Mouse (Mus musculus): ENCODE measurements around the gene Piwil1. TPM values are rescaled to one million over a fixed set of nuclear protein-coding genes. Genes with fewer than 3 reads are reported as not detected.

Piwil1 gene
- polyA plus RNA-seq, 1 experiment from 2014 or later = 0.07 TPM

DNA sequence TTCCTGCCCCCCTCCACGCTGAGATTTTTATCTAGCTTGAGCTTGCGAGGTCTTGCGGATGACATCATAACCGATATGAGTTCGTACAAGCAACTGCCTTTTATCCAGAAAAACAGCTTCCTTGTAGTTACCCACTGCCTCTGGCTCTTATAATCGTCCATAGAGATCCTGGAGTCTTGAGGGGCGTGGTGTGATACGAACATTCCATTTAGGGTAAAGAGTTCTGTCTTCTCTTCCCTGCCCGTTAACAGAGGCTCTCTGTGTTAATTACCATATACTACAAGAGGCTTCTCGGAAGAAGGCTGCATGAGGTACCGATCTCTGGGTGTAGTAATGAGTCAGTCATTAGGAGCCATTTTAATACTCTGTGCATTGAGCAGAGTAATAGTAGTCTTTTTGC, 1.6 kb upstream of the Piwil1 start:
- Histone ChIP-seq H3K27me3 (replicated peaks; ENCODE audit: control insufficient read depth, insufficient read depth, low read length) (no peaks in the 10 kb centered on the region), H3K9ac (ENCODE audit: low read depth, low read length) (no peak overlapping the region), H3K4me3 (ENCODE audit: low read depth, low read length) (no peak overlapping the region), H3K9me3 (ENCODE audit: control insufficient read depth, low read length) (no peaks in the 10 kb centered on the region), H3K27ac (replicated peaks; ENCODE audit: low read depth, low read length) (no peak overlapping the region), H3K4me2 (ENCODE audit: low read depth, low read length) (no peak overlapping the region), H3K4me1 (ENCODE audit: control insufficient read depth, insufficient read depth, low read length) (no peaks in the 10 kb centered on the region; the same call in 1 of the 2 replicates), H3K36me3 (ENCODE audit: control insufficient read depth, insufficient read depth, low read length) (no peaks in the 10 kb centered on the region)
- 36% methylated on average over 11 of the region's 11 CpGs for WGBS
- ATAC-seq (ENCODE audit: low read depth) (no peak), DNase-seq (ENCODE audit: low spot score) (peak; percentile 53)

DNA sequence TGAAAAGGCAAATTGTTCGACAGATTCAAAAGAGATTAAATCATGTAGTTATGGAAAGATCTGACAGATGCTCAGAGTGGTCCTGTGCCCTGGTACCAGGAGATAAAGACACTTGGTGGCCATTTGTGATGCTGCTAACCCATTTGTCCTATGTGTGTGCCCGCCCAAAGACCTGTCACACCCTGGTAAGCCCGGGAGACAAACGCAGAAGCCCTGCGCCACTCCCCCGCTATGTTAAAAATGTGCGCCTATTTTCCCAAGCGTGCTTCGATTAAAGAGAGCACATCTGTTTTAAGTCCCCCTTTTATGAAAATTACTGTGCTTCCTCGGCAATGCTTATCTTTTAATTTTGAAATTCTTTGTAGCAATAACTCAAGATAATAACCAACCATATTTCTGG, 1.4 kb downstream of the Piwil1 start:
- Histone ChIP-seq H3K4me2 (ENCODE audit: low read depth, low read length) (peak overlapping the region; percentile 34), H3K9me3 (ENCODE audit: control insufficient read depth, low read length) (no peaks in the 10 kb centered on the region; the same call in 1 of the 2 replicates), H3K27ac (replicated peaks; ENCODE audit: low read depth, low read length) (no peak overlapping the region), H3K9ac (ENCODE audit: low read depth, low read length) (no peak overlapping the region; the same call in 1 of the 2 replicates), H3K27me3 (replicated peaks; ENCODE audit: control insufficient read depth, insufficient read depth, low read length) (no peaks in the 10 kb centered on the region), H3K4me3 (ENCODE audit: low read depth, low read length) (no peak overlapping the region), H3K36me3 (ENCODE audit: control insufficient read depth, insufficient read depth, low read length) (no peaks in the 10 kb centered on the region), H3K4me1 (ENCODE audit: control insufficient read depth, insufficient read depth, low read length) (no peaks in the 10 kb centered on the region; the same call in 1 of the 2 replicates)
- WGBS = 23% methylated on average over 10 of the region's 10 CpGs
- ATAC-seq (ENCODE audit: low read depth) = no peak
- DNase-seq (ENCODE audit: low spot score) = peak; percentile 20

DNA sequence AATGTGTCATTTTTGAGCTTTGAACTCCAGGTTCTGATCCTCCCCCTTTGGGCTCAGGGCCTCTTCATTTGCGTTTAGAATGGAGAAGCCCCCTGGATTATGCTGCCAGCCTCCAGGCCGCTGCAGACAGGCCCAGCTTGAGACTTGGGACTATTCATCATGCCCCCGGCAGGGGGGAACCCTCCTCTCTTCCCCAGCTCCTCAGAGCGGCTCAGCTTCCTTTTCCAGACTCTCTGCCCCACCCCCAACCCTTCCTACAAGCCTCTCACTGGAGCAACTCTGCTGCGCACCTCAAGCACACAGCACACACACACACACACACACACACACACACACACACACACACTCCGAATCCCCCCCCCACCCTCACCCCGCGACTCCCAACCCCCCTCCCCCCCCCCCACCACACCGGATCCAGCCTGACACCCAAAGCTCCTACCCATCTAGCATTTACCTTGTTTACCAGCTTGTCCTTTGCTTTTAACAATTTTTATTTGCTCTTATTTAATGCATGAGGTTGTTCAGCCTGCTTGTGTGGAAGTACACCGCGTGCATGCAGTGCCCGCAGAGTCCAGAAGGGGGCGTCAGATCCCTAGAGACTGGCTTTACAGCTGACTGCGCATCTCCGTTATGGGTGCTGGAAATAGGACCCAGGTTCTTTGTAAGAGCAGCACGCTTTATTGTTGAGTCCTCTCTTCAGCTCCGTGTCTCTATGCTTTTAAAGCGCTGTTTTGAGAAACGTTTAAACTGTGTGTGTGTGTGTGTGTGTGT, 2.0 kb downstream of the Piwil1 start:
- WGBS = 44% methylated on average over 15 of the region's 19 CpGs
- no peaks in the 10 kb centered on the region for H3K27me3 ChIP-seq (replicated peaks; ENCODE audit: control insufficient read depth, insufficient read depth, low read length)
- peak overlapping the region; percentile 34 for H3K4me2 ChIP-seq (ENCODE audit: low read depth, low read length)
- no peak overlapping the region for H3K4me3 ChIP-seq (ENCODE audit: low read depth, low read length)
- H3K27ac ChIP-seq (replicated peaks; ENCODE audit: low read depth, low read length) = no peak overlapping the region
- no peaks in the 10 kb centered on the region; the same call in 1 of the 2 replicates for H3K9me3 ChIP-seq (ENCODE audit: control insufficient read depth, low read length)
- ATAC-seq (ENCODE audit: low read depth) (peak; percentile 70), DNase-seq (ENCODE audit: low spot score) (peak; percentile 72)
- no peaks in the 10 kb centered on the region for H3K36me3 ChIP-seq (ENCODE audit: control insufficient read depth, insufficient read depth, low read length)
- H3K4me1 ChIP-seq (ENCODE audit: control insufficient read depth, insufficient read depth, low read length) = no peaks in the 10 kb centered on the region; the same call in 1 of the 2 replicates
- H3K9ac ChIP-seq (ENCODE audit: low read depth, low read length) = no peak overlapping the region; the same call in 1 of the 2 replicates

DNA sequence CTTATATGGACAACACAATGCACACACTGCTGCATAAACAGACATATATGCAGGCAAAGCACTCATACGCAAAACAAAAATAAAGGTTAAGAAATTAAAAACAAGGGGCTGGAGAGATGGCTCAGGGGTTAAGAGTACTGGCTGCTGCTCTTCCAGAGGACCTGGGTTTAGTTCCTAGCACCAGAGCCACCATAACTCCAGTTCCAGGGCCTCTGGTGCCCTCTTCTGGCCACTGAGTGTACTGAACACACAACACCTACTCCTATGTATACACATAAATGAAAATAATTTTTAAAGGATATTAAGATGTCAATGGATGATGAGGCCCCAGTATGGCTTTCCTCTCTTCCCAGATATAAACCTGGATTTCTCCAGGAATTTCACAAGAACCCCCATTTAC, 4.1 kb downstream of the Piwil1 start:
- 97% methylated on average over 1 of the region's 1 CpGs for WGBS
- ATAC-seq (ENCODE audit: low read depth) = no peak

DNA sequence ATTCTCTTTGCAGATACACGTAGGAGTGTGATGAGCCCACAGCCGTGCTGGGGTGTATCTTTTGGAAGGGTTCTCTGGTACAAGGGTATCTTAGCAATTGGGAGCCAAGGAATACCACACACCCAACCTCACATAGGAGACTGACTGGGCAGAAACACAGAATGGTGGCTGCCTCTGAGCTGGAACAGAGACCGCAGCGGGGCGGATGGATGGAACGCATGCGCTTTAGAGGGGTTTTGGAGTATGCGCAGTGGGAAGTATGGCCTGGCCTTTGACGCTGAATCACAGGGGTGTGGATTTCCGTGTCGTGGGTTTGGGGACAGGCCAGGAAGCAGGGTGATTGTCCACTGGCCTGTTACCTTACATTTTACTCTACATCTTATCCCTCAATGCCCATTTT, 4.9 kb downstream of the Piwil1 start:
- 97% methylated on average over 11 of the region's 11 CpGs for WGBS
- Histone ChIP-seq H3K9me3 (ENCODE audit: control insufficient read depth, low read length) (no peaks in the 10 kb centered on the region; the same call in 1 of the 2 replicates), H3K4me3 (ENCODE audit: low read depth, low read length) (no peak overlapping the region), H3K27ac (replicated peaks; ENCODE audit: low read depth, low read length) (no peak overlapping the region), H3K4me1 (ENCODE audit: control insufficient read depth, insufficient read depth, low read length) (no peaks in the 10 kb centered on the region; the same call in 1 of the 2 replicates), H3K27me3 (replicated peaks; ENCODE audit: control insufficient read depth, insufficient read depth, low read length) (no peaks in the 10 kb centered on the region), H3K9ac (ENCODE audit: low read depth, low read length) (no peak overlapping the region), H3K4me2 (ENCODE audit: low read depth, low read length) (no peak overlapping the region), H3K36me3 (ENCODE audit: control insufficient read depth, insufficient read depth, low read length) (no peaks in the 10 kb centered on the region)
- ATAC-seq (ENCODE audit: low read depth) = no peak
- no peak for DNase-seq (ENCODE audit: low spot score)

More for the DNA sequence above, 4.1 kb downstream of the Piwil1 start:
- H3K36me3 ChIP-seq (ENCODE audit: control insufficient read depth, insufficient read depth, low read length) = no peaks in the 10 kb centered on the region
- no peak overlapping the region for H3K4me3 ChIP-seq (ENCODE audit: low read depth, low read length)
- no peaks in the 10 kb centered on the region; the same call in 1 of the 2 replicates for H3K9me3 ChIP-seq (ENCODE audit: control insufficient read depth, low read length)
- no peak overlapping the region for H3K4me2 ChIP-seq (ENCODE audit: low read depth, low read length)
- no peak overlapping the region for H3K9ac ChIP-seq (ENCODE audit: low read depth, low read length)
- DNase-seq (ENCODE audit: low spot score) = no peak
- no peaks in the 10 kb centered on the region for H3K27me3 ChIP-seq (replicated peaks; ENCODE audit: control insufficient read depth, insufficient read depth, low read length)
- H3K27ac ChIP-seq (replicated peaks; ENCODE audit: low read depth, low read length) = no peak overlapping the region
- no peaks in the 10 kb centered on the region; the same call in 1 of the 2 replicates for H3K4me1 ChIP-seq (ENCODE audit: control insufficient read depth, insufficient read depth, low read length)

DNA sequence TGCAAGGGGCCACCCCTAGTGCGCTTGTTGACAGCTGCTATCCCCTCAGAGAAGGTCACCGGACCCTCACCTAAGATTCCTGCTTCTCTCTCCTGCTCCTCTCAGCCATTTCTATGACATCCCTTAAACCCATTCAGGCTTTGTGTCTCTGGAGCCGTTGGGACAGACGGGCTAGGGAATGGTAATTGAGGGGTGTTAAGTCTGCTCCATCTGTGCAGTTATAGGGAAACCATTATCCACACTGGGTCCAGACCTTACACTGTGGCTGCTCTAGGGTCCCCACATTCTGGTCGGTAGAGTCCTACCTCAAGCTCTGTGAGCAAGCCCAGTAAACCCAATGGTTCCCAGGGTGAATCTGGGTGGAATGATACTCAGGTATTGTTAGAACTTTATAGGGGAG, 6.6 kb downstream of the Piwil1 start:
- no peak overlapping the region for H3K9ac ChIP-seq (ENCODE audit: low read depth, low read length)
- no peak overlapping the region for H3K4me3 ChIP-seq (ENCODE audit: low read depth, low read length)
- WGBS = 83% methylated on average over 5 of the region's 5 CpGs
- H3K27me3 ChIP-seq (replicated peaks; ENCODE audit: control insufficient read depth, insufficient read depth, low read length) = no peaks in the 10 kb centered on the region
- no peak overlapping the region for H3K4me2 ChIP-seq (ENCODE audit: low read depth, low read length)
- no peak for DNase-seq (ENCODE audit: low spot score)
- H3K4me1 ChIP-seq (ENCODE audit: control insufficient read depth, insufficient read depth, low read length) = no peaks in the 10 kb centered on the region
- no peak overlapping the region for H3K27ac ChIP-seq (replicated peaks; ENCODE audit: low read depth, low read length)
- H3K9me3 ChIP-seq (ENCODE audit: control insufficient read depth, low read length) = no peaks in the 10 kb centered on the region; the same call in 1 of the 2 replicates
- 0 out of 2 replicates have a peak, but pooled peaks have one; percentile 9 for ATAC-seq (ENCODE audit: low read depth)
- H3K36me3 ChIP-seq (ENCODE audit: control insufficient read depth, insufficient read depth, low read length) = no peaks in the 10 kb centered on the region

DNA sequence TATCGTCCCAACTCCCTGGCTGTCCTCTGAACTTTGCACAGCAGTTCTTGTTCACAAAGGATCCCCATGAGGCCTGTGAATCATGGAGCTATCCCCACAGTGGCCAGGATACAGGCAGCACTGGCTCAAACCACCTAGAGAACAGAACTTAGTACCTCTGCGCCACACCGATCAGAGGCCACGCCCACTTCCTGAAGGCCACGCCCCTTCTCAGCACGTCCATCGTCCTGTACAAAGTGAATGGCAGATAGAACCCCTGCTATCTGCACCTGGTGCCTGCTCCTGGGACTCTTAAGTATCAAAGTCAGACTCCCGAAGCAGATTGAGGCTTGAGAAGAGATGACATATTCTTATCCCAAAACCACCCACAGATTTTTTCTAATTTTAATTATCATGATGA, 8.3 kb downstream of the Piwil1 start:
- Histone ChIP-seq H3K4me1 (ENCODE audit: control insufficient read depth, insufficient read depth, low read length) (no peaks in the 10 kb centered on the region), H3K36me3 (ENCODE audit: control insufficient read depth, insufficient read depth, low read length) (no peaks in the 10 kb centered on the region), H3K27me3 (replicated peaks; ENCODE audit: control insufficient read depth, insufficient read depth, low read length) (no peaks in the 10 kb centered on the region), H3K9me3 (ENCODE audit: control insufficient read depth, low read length) (no peaks in the 10 kb centered on the region; the same call in 1 of the 2 replicates), H3K27ac (replicated peaks; ENCODE audit: low read depth, low read length) (no peak overlapping the region), H3K4me2 (ENCODE audit: low read depth, low read length) (no peak overlapping the region), H3K4me3 (ENCODE audit: low read depth, low read length) (no peak overlapping the region), H3K9ac (ENCODE audit: low read depth, low read length) (no peak overlapping the region)
- WGBS = 27% methylated on average over 8 of the region's 8 CpGs
- ATAC-seq (ENCODE audit: low read depth) (no peak), DNase-seq (ENCODE audit: low spot score) (no peak)

DNA sequence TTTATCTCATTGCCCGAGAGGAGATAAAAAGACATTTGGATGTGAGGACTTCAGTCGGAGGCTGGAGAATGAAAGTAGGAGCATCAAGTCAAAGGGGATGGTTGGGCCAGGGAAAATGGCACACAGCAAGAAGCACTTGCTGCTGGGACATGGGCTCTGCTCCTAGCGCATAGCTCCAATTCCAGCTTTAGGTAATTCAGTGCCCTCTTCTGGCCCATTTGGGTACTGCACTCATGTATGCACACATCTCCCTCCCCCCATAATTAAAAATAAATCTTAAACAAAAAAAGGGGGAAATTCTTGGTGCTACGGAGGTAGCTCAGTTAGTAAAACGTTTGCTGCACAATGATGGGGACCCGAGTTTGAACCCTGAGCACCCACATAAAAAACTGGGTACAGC, 9.5 kb downstream of the Piwil1 start:
- no peak overlapping the region for H3K27ac ChIP-seq (replicated peaks; ENCODE audit: low read depth, low read length)
- H3K9me3 ChIP-seq (ENCODE audit: control insufficient read depth, low read length) = no peaks in the 10 kb centered on the region
- no peak overlapping the region for H3K4me3 ChIP-seq (ENCODE audit: low read depth, low read length)
- WGBS = 90% methylated on average over 6 of the region's 6 CpGs
- ATAC-seq (ENCODE audit: low read depth) (no peak), DNase-seq (ENCODE audit: low spot score) (no peak)
- no peaks in the 10 kb centered on the region for H3K36me3 ChIP-seq (ENCODE audit: control insufficient read depth, insufficient read depth, low read length)
- H3K4me2 ChIP-seq (ENCODE audit: low read depth, low read length) = no peak overlapping the region
- H3K4me1 ChIP-seq (ENCODE audit: control insufficient read depth, insufficient read depth, low read length) = no peaks in the 10 kb centered on the region
- no peaks in the 10 kb centered on the region for H3K27me3 ChIP-seq (replicated peaks; ENCODE audit: control insufficient read depth, insufficient read depth, low read length)
- H3K9ac ChIP-seq (ENCODE audit: low read depth, low read length) = no peak overlapping the region

DNA sequence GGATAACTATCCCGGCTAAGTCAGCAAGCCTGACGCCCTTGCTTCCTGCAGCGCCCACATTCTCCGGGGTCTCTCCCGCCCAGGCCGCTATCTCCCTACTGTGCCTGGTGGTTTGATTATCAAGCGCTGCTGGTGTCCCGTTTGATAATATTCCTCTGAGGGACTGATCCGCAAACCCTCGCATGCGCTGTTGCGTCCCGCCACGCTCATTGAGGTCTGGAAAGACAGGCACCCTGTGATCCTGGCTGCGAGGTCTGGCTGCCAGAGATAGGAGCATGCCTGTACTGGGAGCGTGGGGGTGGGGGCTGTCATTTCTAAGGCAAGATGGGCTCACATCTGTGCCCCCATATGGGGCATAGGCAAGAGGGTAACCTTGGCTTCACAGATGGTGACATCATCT, 12.8 kb downstream of the Piwil1 start:
- DNase-seq (ENCODE audit: low spot score) (no peak), ATAC-seq (ENCODE audit: low read depth) (no peak)
- Histone ChIP-seq H3K4me2 (ENCODE audit: low read depth, low read length) (no peak overlapping the region), H3K27me3 (replicated peaks; ENCODE audit: control insufficient read depth, insufficient read depth, low read length) (no peaks in the 10 kb centered on the region), H3K4me3 (ENCODE audit: low read depth, low read length) (no peak overlapping the region), H3K4me1 (ENCODE audit: control insufficient read depth, insufficient read depth, low read length) (no peaks in the 10 kb centered on the region), H3K36me3 (ENCODE audit: control insufficient read depth, insufficient read depth, low read length) (no peaks in the 10 kb centered on the region), H3K9ac (ENCODE audit: low read depth, low read length) (no peak overlapping the region), H3K9me3 (ENCODE audit: control insufficient read depth, low read length) (no peaks in the 10 kb centered on the region), H3K27ac (replicated peaks; ENCODE audit: low read depth, low read length) (no peak overlapping the region)
- WGBS = 80% methylated on average over 16 of the region's 16 CpGs

Data from embryonic facial prominence, embryonic 14.5 days (tissue).